Mouse (Mus musculus) yolk sac, embryonic 10.5 days (tissue): ENCODE measurements around the gene Retreg3.
"Not testable (repeated sequence)": the region's sequence is repeated elsewhere in the genome, so short reads cannot be mapped to it uniquely, and the experiment has no call there.

Experiments
- DNase-seq: peaks from one replicate; pipeline ENCODE4 v3.0.0-alpha.2; 2017; ENCODE audit warnings: low spot score

Gene Retreg3

GRCm38 (mm10) chr11:101148751-101149150 is 29.1 kb upstream of the Retreg3 start:
- no peak for DNase-seq

GRCm38 (mm10) chr11:101146377-101146776 is 26.7 kb upstream of the Retreg3 start:
- no peak for DNase-seq

GRCm38 (mm10) chr11:101143338-101144225 is 23.9 kb upstream of the Retreg3 start:
- DNase-seq = peak; percentile 15

GRCm38 (mm10) chr11:101142215-101142967 is 22.7 kb upstream of the Retreg3 start:
- DNase-seq = no peak

- no peak for DNase-seq
Measured at GRCm38 (mm10) chr11:101141088-101141487, 21.4 kb upstream of the Retreg3 start.

GRCm38 (mm10) chr11:101140164-101140819 is 20.6 kb upstream of the Retreg3 start:
- DNase-seq = peak; percentile 23

- peak; percentile 38 for DNase-seq
Measured at GRCm38 (mm10) chr11:101138536-101139181, 19.0 kb upstream of the Retreg3 start.

GRCm38 (mm10) chr11:101137000-101137399 is 17.3 kb upstream of the Retreg3 start:
- DNase-seq = no peak

GRCm38 (mm10) chr11:101134217-101134865 is 14.6 kb upstream of the Retreg3 start:
- no peak for DNase-seq

GRCm38 (mm10) chr11:101133037-101133436 is 13.3 kb upstream of the Retreg3 start:
- DNase-seq = no peak

- no peak for DNase-seq
Measured at GRCm38 (mm10) chr11:101131701-101132100, 12.0 kb upstream of the Retreg3 start.

- no peak for DNase-seq
Measured at GRCm38 (mm10) chr11:101131187-101131586, 11.5 kb upstream of the Retreg3 start.

GRCm38 (mm10) chr11:101130056-101130756 is 10.5 kb upstream of the Retreg3 start:
- DNase-seq = no peak

GRCm38 (mm10) chr11:101128996-101129577 is 9.4 kb upstream of the Retreg3 start:
- no peak for DNase-seq

- DNase-seq = no peak
Measured at GRCm38 (mm10) chr11:101127075-101127474, 7.4 kb upstream of the Retreg3 start.

GRCm38 (mm10) chr11:101125008-101125407 is 5.3 kb upstream of the Retreg3 start:
- not testable (repeated sequence) for DNase-seq

GRCm38 (mm10) chr11:101124494-101124893 is 4.8 kb upstream of the Retreg3 start:
- DNase-seq = not testable (repeated sequence)

- DNase-seq = no peak
Measured at GRCm38 (mm10) chr11:101120545-101121188, 974 bp upstream of the Retreg3 start.

- no peak for DNase-seq
Measured at GRCm38 (mm10) chr11:101119131-101119760, 447 bp downstream of the Retreg3 start.
